Mouse (Mus musculus) limb, embryonic 13.5 days (tissue): ENCODE measurements around the gene Camkv. TPM values are rescaled to one million over a fixed set of nuclear protein-coding genes. Genes with fewer than 3 reads are reported as not detected.

ENCODE experiments used
- ATAC-seq: fragments of 200-750 bp; cut with Nextera tagmentation; 2 replicates; pipeline ENCODE4 v1.8.0; 2017; ENCODE audit warnings: low read depth, moderate number of reproducible peaks, moderate TSS enrichment; ENCODE audit not compliant: low FRiP score
- H3K27ac ChIP-seq: fragments of 300-500 bp; sonication (generic); 2 replicates; pipeline ENCODE4 v1.5.1; 2015; ENCODE audit warnings: inconsistent platforms, mild to moderate bottlenecking, moderate library complexity
- H3K27me3 ChIP-seq: fragments of 300-500 bp; sonication (generic); 2 replicates; pipeline ENCODE4 v1.6.1; 2015; ENCODE audit warnings: mild to moderate bottlenecking, inconsistent platforms
- H3K36me3 ChIP-seq: fragments of 300-500 bp; sonication (generic); 2 replicates; pipeline ENCODE4 v1.6.1; 2015; ENCODE audit warnings: inconsistent platforms, mild to moderate bottlenecking, moderate library complexity
- H3K4me1 ChIP-seq: fragments of 300-500 bp; sonication (generic); 2 replicates; pipeline ENCODE4 v1.6.1; 2015; ENCODE audit warnings: inconsistent platforms
- H3K4me2 ChIP-seq: fragments of 300-500 bp; sonication (generic); replicated peaks from 2 replicates; pipeline ENCODE4 v1.6.1; 2015; ENCODE audit warnings: inconsistent platforms, mild to moderate bottlenecking, moderate library complexity
- H3K4me3 ChIP-seq: fragments of 300-500 bp; sonication (generic); 2 replicates; pipeline ENCODE4 v1.5.1; 2015; ENCODE audit warnings: moderate library complexity, mild to moderate bottlenecking, inconsistent platforms
- H3K9ac ChIP-seq: fragments of 300-500 bp; sonication (generic); 2 replicates; pipeline ENCODE4 v1.6.1; 2015; ENCODE audit warnings: mild to moderate bottlenecking, inconsistent platforms
- H3K9me3 ChIP-seq: fragments of 300-500 bp; sonication (generic); 2 replicates; pipeline ENCODE4 v1.6.1; 2016; ENCODE audit warnings: inconsistent platforms
- WGBS: fragments of 180-500 bp; shearing (Covaris S2); methylation state at CpG from one replicate; pipeline ENCODE4 v1.1.7; 2015; 5-methylcytosine and 5-hydroxymethylcytosine counted together
- polyA plus RNA-seq: library from polyadenylated mRNA; unstranded; fragments of >200 nt; fragmentation: Nextera tagmentation; extraction: Ambion mirVana; gene quantifications from 2 replicates; pipeline ENCODE4 v1.2.1, GENCODE M21; 2015

Camkv gene
- polyA plus RNA-seq, 1 experiment from 2014 or later: 10.0 TPM

- peak overlapping the region; percentile 97 for H3K4me2 ChIP-seq
- peak overlapping the region; percentile 88 for H3K9ac ChIP-seq
- peaks cover 6% of the 10 kb centered on the region; the same call in 1 of the 2 replicates for H3K36me3 ChIP-seq
- ATAC-seq: no peak
- no peaks in the 10 kb centered on the region for H3K27me3 ChIP-seq
- peaks cover 79% of the 10 kb centered on the region for H3K4me1 ChIP-seq
- 16% methylated on average over 19 of the region's 19 CpGs for WGBS
- peak overlapping the region; percentile 100 for H3K27ac ChIP-seq
- no peaks in the 10 kb centered on the region for H3K9me3 ChIP-seq
- peak overlapping the region; percentile 88 for H3K4me3 ChIP-seq
Measured at GRCm38 (mm10) chr9:107984052-107984753, 48.7 kb downstream of the Camkv start.

- Histone ChIP-seq H3K4me1 (peaks cover 75% of the 10 kb centered on the region), H3K4me2 (peak overlapping the region; percentile 97), H3K9ac (peak overlapping the region; percentile 88), H3K9me3 (no peaks in the 10 kb centered on the region), H3K36me3 (peaks cover 6% of the 10 kb centered on the region; the same call in 1 of the 2 replicates), H3K27me3 (no peaks in the 10 kb centered on the region), H3K4me3 (peak overlapping the region; percentile 88), H3K27ac (peak overlapping the region; percentile 100)
- 17% methylated on average over 9 of the region's 9 CpGs for WGBS
- no peak for ATAC-seq
Measured at GRCm38 (mm10) chr9:107984754-107985055, 49.2 kb downstream of the Camkv start.

GRCm38 (mm10) chr9:107985131-107986119 lies 50.0 kb downstream of the Camkv start, which contains the start of gene Inka1:
Gene Inka1 (minus strand): TSS chr9:107985879.
- Histone ChIP-seq H3K36me3 (peaks cover 6% of the 10 kb centered on the region; the same call in 1 of the 2 replicates), H3K27me3 (no peaks in the 10 kb centered on the region), H3K9ac (peak within 1 kb of the TSS; percentile 88), H3K27ac (peak within 1 kb of the TSS; percentile 100), H3K4me2 (peak within 1 kb of the TSS; percentile 97), H3K4me1 (peaks cover 68% of the 10 kb centered on the region), H3K4me3 (peak within 1 kb of the TSS; percentile 88), H3K9me3 (no peaks in the 10 kb centered on the region)
- peak; percentile 64 for ATAC-seq
- under 1% methylated on average over 58 of the region's 58 CpGs for WGBS

GRCm38 (mm10) chr9:107986376-107986775 lies 50.9 kb downstream of the Camkv start:
- peak overlapping the region; percentile 88 for H3K4me3 ChIP-seq
- peaks cover 58% of the 10 kb centered on the region for H3K4me1 ChIP-seq
- peak overlapping the region; percentile 88; the same call in 1 of the 2 replicates for H3K9ac ChIP-seq
- peak overlapping the region; percentile 100 for H3K27ac ChIP-seq
- H3K27me3 ChIP-seq: no peaks in the 10 kb centered on the region
- WGBS: 5% methylated on average over 18 of the region's 18 CpGs
- ATAC-seq: no peak
- peaks cover 6% of the 10 kb centered on the region; the same call in 1 of the 2 replicates for H3K36me3 ChIP-seq
- peak overlapping the region; percentile 97 for H3K4me2 ChIP-seq
- H3K9me3 ChIP-seq: no peaks in the 10 kb centered on the region

- H3K36me3 ChIP-seq: peaks cover 6% of the 10 kb centered on the region; the same call in 1 of the 2 replicates
- no peaks in the 10 kb centered on the region for H3K9me3 ChIP-seq
- H3K27ac ChIP-seq: no peak overlapping the region
- H3K4me3 ChIP-seq: no peak overlapping the region
- peaks cover 51% of the 10 kb centered on the region for H3K4me1 ChIP-seq
- H3K9ac ChIP-seq: peak overlapping the region; percentile 19; the same call in 1 of the 2 replicates
- no peaks in the 10 kb centered on the region for H3K27me3 ChIP-seq
- no peak overlapping the region for H3K4me2 ChIP-seq
- 60% methylated on average over 3 of the region's 3 CpGs for WGBS
- ATAC-seq: no peak
Measured at GRCm38 (mm10) chr9:107987950-107988349, 52.5 kb downstream of the Camkv start.

GRCm38 (mm10) chr9:107992197-107992596 lies 56.7 kb downstream of the Camkv start, which contains the start of gene Cdhr4:
Gene Cdhr4 (plus strand): TSS chr9:107992497.
- 36% methylated on average over 2 of the region's 2 CpGs for WGBS
- Histone ChIP-seq H3K9me3 (no peaks in the 10 kb centered on the region), H3K27ac (no peak within 1 kb of the TSS), H3K4me3 (no peak within 1 kb of the TSS), H3K4me1 (peaks cover 22% of the 10 kb centered on the region), H3K9ac (no peak within 1 kb of the TSS), H3K27me3 (no peaks in the 10 kb centered on the region), H3K36me3 (no peaks in the 10 kb centered on the region), H3K4me2 (no peak within 1 kb of the TSS)
- ATAC-seq: peak; percentile 33; the same call in 1 of the 2 replicates

- 82% methylated on average over 11 of the region's 11 CpGs for whole genome bisulfite sequencing
- Histone ChIP-seq H3K9me3 (no peaks in the 10 kb centered on the region), H3K27ac (no peak overlapping the region), H3K36me3 (no peaks in the 10 kb centered on the region), H3K4me1 (peaks cover 14% of the 10 kb centered on the region), H3K9ac (no peak overlapping the region), H3K4me2 (no peak overlapping the region), H3K27me3 (no peaks in the 10 kb centered on the region), H3K4me3 (no peak overlapping the region)
- ATAC-seq: no peak
Measured at GRCm38 (mm10) chr9:107993013-107993412, 57.5 kb downstream of the Camkv start.

GRCm38 (mm10) chr9:107994464-107994863 lies 59.0 kb downstream of the Camkv start:
- 67% methylated on average over 2 of the region's 2 CpGs for WGBS
- no peaks in the 10 kb centered on the region for H3K9me3 ChIP-seq
- no peak overlapping the region for H3K9ac ChIP-seq
- peaks cover 9% of the 10 kb centered on the region; the same call in 1 of the 2 replicates for H3K4me1 ChIP-seq
- no peak overlapping the region for H3K4me2 ChIP-seq
- H3K4me3 ChIP-seq: no peak overlapping the region
- H3K27me3 ChIP-seq: no peaks in the 10 kb centered on the region
- no peaks in the 10 kb centered on the region for H3K36me3 ChIP-seq
- no peak overlapping the region for H3K27ac ChIP-seq
- ATAC-seq: no peak

- no peak for ATAC-seq
- H3K36me3 ChIP-seq: no peaks in the 10 kb centered on the region
- WGBS: 95% methylated on average over 21 of the region's 21 CpGs
- no peak overlapping the region for H3K9ac ChIP-seq
- no peaks in the 10 kb centered on the region for H3K9me3 ChIP-seq
- no peak overlapping the region for H3K4me3 ChIP-seq
- no peak overlapping the region for H3K4me2 ChIP-seq
- no peak overlapping the region for H3K27ac ChIP-seq
- H3K4me1 ChIP-seq: peaks cover 9% of the 10 kb centered on the region; the same call in 1 of the 2 replicates
- H3K27me3 ChIP-seq: no peaks in the 10 kb centered on the region
Measured at GRCm38 (mm10) chr9:107995513-107995912, 60.0 kb downstream of the Camkv start.

- Histone ChIP-seq H3K9ac (no peak within 1 kb of the TSS), H3K4me3 (no peak within 1 kb of the TSS), H3K27me3 (no peaks in the 10 kb centered on the region), H3K9me3 (no peaks in the 10 kb centered on the region), H3K4me2 (no peak within 1 kb of the TSS), H3K27ac (no peak within 1 kb of the TSS), H3K4me1 (peaks cover 9% of the 10 kb centered on the region; the same call in 1 of the 2 replicates), H3K36me3 (no peaks in the 10 kb centered on the region)
- ATAC-seq: no peak
- WGBS: 93% methylated on average over 5 of the region's 5 CpGs
Measured at GRCm38 (mm10) chr9:107996049-107996448, 60.6 kb downstream of the Camkv start, which contains the start of gene Gm20662. Gene Gm20662 (plus strand): TSS chr9:107996349.
